Mouse (Mus musculus) stomach, postnatal 0 days (tissue): Measurements from ENCODE around the gene Olfr91. TPM values are rescaled to one million over a fixed set of nuclear protein-coding genes. Genes with fewer than 3 reads are reported as not detected.

Source experiments
- ATAC-seq: fragments of 200-750 bp; cut with Nextera tagmentation; 2 replicates; pipeline ENCODE4 v1.8.0; 2017; ENCODE audit not compliant: low FRiP score, low TSS enrichment
- DNase-seq: peaks from one replicate; pipeline ENCODE4 v3.0.0-alpha.2; 2016; ENCODE audit warnings: low spot score
- H3K27ac ChIP-seq: fragments of 300-500 bp; sonication (generic); replicated peaks from 2 replicates; pipeline ENCODE4 v1.5.1; 2014; ENCODE audit warnings: mild to moderate bottlenecking, control low read depth
- H3K27me3 ChIP-seq: fragments of 300-500 bp; sonication (generic); 2 replicates; pipeline ENCODE4 v1.6.1; 2014; ENCODE audit warnings: low read length; ENCODE audit not compliant: control insufficient read depth, insufficient read depth
- H3K36me3 ChIP-seq: fragments of 300-500 bp; sonication (generic); 2 replicates; pipeline ENCODE4 v1.6.1; 2014; ENCODE audit warnings: low read length, mixed read lengths; ENCODE audit not compliant: control insufficient read depth, insufficient read depth
- H3K4me1 ChIP-seq: fragments of 300-500 bp; sonication (generic); replicated peaks from 2 replicates; pipeline ENCODE4 v1.6.1; 2014; ENCODE audit warnings: antibody characterized with exemption; ENCODE audit not compliant: control insufficient read depth, insufficient read depth
- H3K4me2 ChIP-seq: fragments of 300-500 bp; sonication (generic); replicated peaks from 2 replicates; pipeline ENCODE4 v1.6.1; 2014; ENCODE audit warnings: low read depth, mild to moderate bottlenecking, control low read depth, moderate library complexity
- H3K4me3 ChIP-seq: fragments of 300-500 bp; sonication (generic); 2 replicates; pipeline ENCODE4 v1.5.1; 2014; ENCODE audit warnings: low read depth, low read length, control low read depth
- H3K9ac ChIP-seq: fragments of 300-500 bp; sonication (generic); 2 replicates; pipeline ENCODE4 v1.6.1; 2014; ENCODE audit warnings: mild to moderate bottlenecking, low read length, control low read depth, mixed read lengths
- H3K9me3 ChIP-seq: fragments of 300-500 bp; sonication (generic); 2 replicates; pipeline ENCODE4 v1.6.1; 2016; ENCODE audit warnings: low read length; ENCODE audit not compliant: control insufficient read depth
- CTCF ChIP-seq: IDR thresholded peaks from 2 replicates; pipeline ENCODE4 v1.5.1; 2016; ENCODE audit warnings: antibody characterized with exemption, low read depth, mild to moderate bottlenecking, moderate library complexity
- EP300 ChIP-seq: optimal IDR thresholded peaks from 2 replicates; pipeline ENCODE3; 2016; ENCODE audit warnings: antibody characterized with exemption
- WGBS: fragments of 180-500 bp; shearing (Covaris S2); extraction: QIAGEN DNeasy Blood & Tissue Kit; methylation state at CpG from one replicate; pipeline ENCODE4 v1.1.7; 2014; 5-methylcytosine and 5-hydroxymethylcytosine counted together
- polyA plus RNA-seq: library from polyadenylated mRNA; unstranded; fragments of >200 nt; fragmentation: Nextera tagmentation; extraction: Ambion mirVana; gene quantifications from 2 replicates; pipeline ENCODE4 v1.2.1, GENCODE M21; 2015

Gene Olfr91
- polyA plus RNA-seq, 1 experiment from 2014 or later, result not detected

- DNase-seq (no peak), ATAC-seq (no peak)
- H3K27me3 ChIP-seq, result no peaks in the 10 kb centered on the region
- H3K9me3 ChIP-seq, result no peaks in the 10 kb centered on the region
- no peak overlapping the region for H3K9ac ChIP-seq
- H3K4me2 ChIP-seq, result no peak overlapping the region
- no peaks in the 10 kb centered on the region for H3K36me3 ChIP-seq
- TF ChIP-seq EP300 (no peak), CTCF (peak; percentile 74)
- peaks cover 3% of the 10 kb centered on the region; the same call in 1 of the 2 replicates for H3K4me1 ChIP-seq
- WGBS, result 35% methylated on average over 3 of the region's 3 CpGs
- H3K27ac ChIP-seq, result no peak overlapping the region
- no peak overlapping the region for H3K4me3 ChIP-seq
Observed at GRCm38 (mm10) chr17:37047981-37048380, 50.1 kb downstream of the Olfr91 start.

- ATAC-seq (no peak), DNase-seq (no peak)
- TF ChIP-seq EP300 (no peak), CTCF (no peak)
- WGBS, result 34% methylated on average over 19 of the region's 19 CpGs
- Histone ChIP-seq H3K27me3 (no peaks in the 10 kb centered on the region), H3K9ac (no peak overlapping the region), H3K4me3 (peak overlapping the region; percentile 83; the same call in 1 of the 2 replicates), H3K27ac (no peak overlapping the region), H3K4me2 (peak overlapping the region; percentile 92), H3K4me1 (peaks cover 3% of the 10 kb centered on the region; the same call in 1 of the 2 replicates), H3K9me3 (no peaks in the 10 kb centered on the region), H3K36me3 (no peaks in the 10 kb centered on the region)
Observed at GRCm38 (mm10) chr17:37047332-37047976, 50.6 kb downstream of the Olfr91 start.

- H3K27me3 ChIP-seq, result no peaks in the 10 kb centered on the region
- H3K36me3 ChIP-seq, result no peaks in the 10 kb centered on the region
- H3K9ac ChIP-seq, result peak overlapping the region; percentile 88
- DNase-seq (peak; percentile 58), ATAC-seq (peak; percentile 53)
- H3K27ac ChIP-seq, result peak overlapping the region; percentile 50
- H3K4me2 ChIP-seq, result peak overlapping the region; percentile 92
- peaks cover 3% of the 10 kb centered on the region; the same call in 1 of the 2 replicates for H3K4me1 ChIP-seq
- H3K9me3 ChIP-seq, result no peaks in the 10 kb centered on the region
- TF ChIP-seq EP300 (no peak), CTCF (peak; percentile 48)
- under 1% methylated on average over 32 of the region's 58 CpGs for WGBS
- H3K4me3 ChIP-seq, result peak overlapping the region; percentile 83
Observed at GRCm38 (mm10) chr17:37046312-37047112, 51.6 kb downstream of the Olfr91 start.

- peak within 1 kb of the TSS; percentile 50 for H3K27ac ChIP-seq
- H3K9ac ChIP-seq, result peak within 1 kb of the TSS; percentile 88
- WGBS, result under 1% methylated on average over 37 of the region's 55 CpGs
- no peaks in the 10 kb centered on the region for H3K9me3 ChIP-seq
- DNase-seq (peak; percentile 84), ATAC-seq (peak; percentile 91)
- H3K27me3 ChIP-seq, result no peaks in the 10 kb centered on the region
- H3K4me2 ChIP-seq, result peak within 1 kb of the TSS; percentile 92
- no peaks in the 10 kb centered on the region for H3K36me3 ChIP-seq
- peak within 1 kb of the TSS; percentile 83 for H3K4me3 ChIP-seq
- 0 out of 2 replicates have a peak, but pooled peaks have one; percentile 11 for TF ChIP-seq CTCF
- TF ChIP-seq EP300, result no peak
- peaks cover 3% of the 10 kb centered on the region; the same call in 1 of the 2 replicates for H3K4me1 ChIP-seq
Observed at GRCm38 (mm10) chr17:37045611-37046311, 52.3 kb downstream of the Olfr91 start, which contains the start of gene Gabbr1. Gabbr1 (plus strand) TSS chr17:37045966.

GRCm38 (mm10) chr17:37044651-37045244, 53.3 kb downstream of the Olfr91 start:
- Histone ChIP-seq H3K4me1 (no peaks in the 10 kb centered on the region), H3K27me3 (no peaks in the 10 kb centered on the region), H3K9ac (peak overlapping the region; percentile 88; the same call in 1 of the 2 replicates), H3K9me3 (no peaks in the 10 kb centered on the region), H3K4me2 (peak overlapping the region; percentile 92), H3K27ac (peak overlapping the region; percentile 50; the same call in 1 of the 2 replicates), H3K4me3 (peak overlapping the region; percentile 83; the same call in 1 of the 2 replicates), H3K36me3 (no peaks in the 10 kb centered on the region)
- ATAC-seq, result no peak
- no peak for DNase-seq
- no peak for TF ChIP-seq CTCF
- TF ChIP-seq EP300, result no peak
- 48% methylated on average over 7 of the region's 7 CpGs for WGBS

Other genes with a start within 250 kb of the Olfr91 start
- gene Trim15, start 231.1 kb downstream of the Olfr91 start, polyA plus RNA-seq, result 2.0 and 2.1 TPM in 2 replicates
- gene Trim10, start 228.7 kb downstream of the Olfr91 start, polyA plus RNA-seq, result 0.28 and 0.32 TPM in 2 replicates
- gene Trim40, start 208.2 kb downstream of the Olfr91 start, polyA plus RNA-seq, result 0.80 and 1.0 TPM in 2 replicates
- gene Trim31, start 200.2 kb downstream of the Olfr91 start, polyA plus RNA-seq, result 1.4 and 1.8 TPM in 2 replicates
- 48.9 and 53.1 TPM in 2 replicates for gene Rnf39, start 155.4 kb downstream of the Olfr91 start, polyA plus RNA-seq
- 77.9 and 79.7 TPM in 2 replicates for gene Ppp1r11, start 146.5 kb downstream of the Olfr91 start, polyA plus RNA-seq
- 49.4 and 58.6 TPM in 2 replicates for gene Znrd1, start 139.7 kb downstream of the Olfr91 start, polyA plus RNA-seq
- gene Znrd1as, start 139.7 kb downstream of the Olfr91 start, polyA plus RNA-seq, result 4.5 and 5.2 TPM in 2 replicates
- not detected in 2 replicates for gene 2410137M14Rik, start 117.0 kb downstream of the Olfr91 start, polyA plus RNA-seq
- gene H2-M5, start 108.7 kb downstream of the Olfr91 start, polyA plus RNA-seq, result 0.05 and 0.08 TPM in 2 replicates
- gene Zfp57, start 97.1 kb downstream of the Olfr91 start, polyA plus RNA-seq, result 9.9 and 10.0 TPM in 2 replicates
- 0.08 TPM in 1 of 2 replicates, not detected in the other for gene Mog, start 74.9 kb downstream of the Olfr91 start, polyA plus RNA-seq
- 3.8 and 4.3 TPM in 2 replicates for gene Gabbr1, start 52.3 kb downstream of the Olfr91 start, polyA plus RNA-seq
- gene Olfr90, start 9.8 kb downstream of the Olfr91 start, polyA plus RNA-seq, result not detected in 2 replicates
- not detected in 2 replicates for gene Olfr92, start 21.8 kb upstream of the Olfr91 start, polyA plus RNA-seq
- gene Olfr93, start 63.2 kb upstream of the Olfr91 start, polyA plus RNA-seq, result not detected in 2 replicates
- 0.15 and 0.27 TPM in 2 replicates for gene Ubd, start 95.6 kb upstream of the Olfr91 start, polyA plus RNA-seq
- gene Olfr94, start 102.7 kb upstream of the Olfr91 start, polyA plus RNA-seq, result 0.16 and 0.19 TPM in 2 replicates
- not detected in 2 replicates for gene Olfr95, start 114.8 kb upstream of the Olfr91 start, polyA plus RNA-seq
- gene Olfr96, start 121.9 kb upstream of the Olfr91 start, polyA plus RNA-seq, result not detected in 2 replicates
- gene Olfr97, start 139.1 kb upstream of the Olfr91 start, polyA plus RNA-seq, result not detected in 2 replicates
- gene Olfr98, start 165.5 kb upstream of the Olfr91 start, polyA plus RNA-seq, result not detected in 2 replicates
- 4.2 and 4.3 TPM in 2 replicates for gene H2-M3, start 171.9 kb upstream of the Olfr91 start, polyA plus RNA-seq
- not detected in 2 replicates for gene Olfr99, start 185.2 kb upstream of the Olfr91 start, polyA plus RNA-seq
- gene Olfr101, start 206.0 kb upstream of the Olfr91 start, polyA plus RNA-seq, result not detected in 2 replicates
- gene Olfr102, start 218.8 kb upstream of the Olfr91 start, polyA plus RNA-seq, result not detected in 2 replicates
- gene Olfr103, start 241.4 kb upstream of the Olfr91 start, polyA plus RNA-seq, result not detected in 2 replicates